Mouse (Mus musculus): ENCODE results near the gene Aldh1a2. TPM values are rescaled to one million over a fixed set of nuclear protein-coding genes. Genes with fewer than 3 reads are reported as not detected.

The Aldh1a2 gene
- polyA plus RNA-seq, 1 experiment from 2014 or later: 2.0 TPM

- Histone ChIP-seq H3K4me3 (replicated peaks) (no peak overlapping the region), H3K4me2 (no peak overlapping the region), H3K9ac (no peak overlapping the region), H3K9me3 (replicated peaks) (no peaks in the 10 kb centered on the region), H3K36me3 (no peaks in the 10 kb centered on the region), H3K4me1 (replicated peaks) (peaks cover 13% of the 10 kb centered on the region), H3K27ac (no peak overlapping the region), H3K27me3 (peaks cover 83% of the 10 kb centered on the region)
- 4% methylated on average over 20 of the region's 20 CpGs for WGBS (ENCODE audit: insufficient replicate concordance)
- DNase-seq (no peak), ATAC-seq (ENCODE audit: low read depth) (no peak)
Observed at GRCm38 (mm10) chr9:71216996-71217792, 1.6 kb downstream of the Aldh1a2 start.

DNA sequence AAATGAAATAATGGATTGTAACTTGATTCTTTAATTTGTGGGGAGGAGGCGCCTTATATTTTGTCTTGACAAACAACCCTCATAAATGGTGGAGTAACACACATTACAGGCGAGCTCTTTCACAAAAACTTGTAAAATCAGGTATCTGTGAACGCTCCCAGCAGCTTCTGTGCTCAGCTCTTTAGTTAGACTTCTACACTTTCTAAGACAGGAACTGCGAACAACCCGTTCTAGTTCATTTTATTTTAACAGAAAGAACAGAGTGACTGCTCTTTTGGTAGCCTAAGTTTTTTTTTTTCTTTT, 2.2 kb downstream of the Aldh1a2 start:
- 24% methylated on average over 5 of the region's 5 CpGs for WGBS (ENCODE audit: insufficient replicate concordance)
- Histone ChIP-seq H3K27ac (no peak overlapping the region), H3K4me2 (no peak overlapping the region), H3K4me3 (replicated peaks) (no peak overlapping the region), H3K27me3 (peaks cover 83% of the 10 kb centered on the region), H3K36me3 (no peaks in the 10 kb centered on the region), H3K4me1 (replicated peaks) (peaks cover 13% of the 10 kb centered on the region), H3K9ac (no peak overlapping the region), H3K9me3 (replicated peaks) (no peaks in the 10 kb centered on the region)
- no peak for DNase-seq
- ATAC-seq (ENCODE audit: low read depth): no peak

DNA sequence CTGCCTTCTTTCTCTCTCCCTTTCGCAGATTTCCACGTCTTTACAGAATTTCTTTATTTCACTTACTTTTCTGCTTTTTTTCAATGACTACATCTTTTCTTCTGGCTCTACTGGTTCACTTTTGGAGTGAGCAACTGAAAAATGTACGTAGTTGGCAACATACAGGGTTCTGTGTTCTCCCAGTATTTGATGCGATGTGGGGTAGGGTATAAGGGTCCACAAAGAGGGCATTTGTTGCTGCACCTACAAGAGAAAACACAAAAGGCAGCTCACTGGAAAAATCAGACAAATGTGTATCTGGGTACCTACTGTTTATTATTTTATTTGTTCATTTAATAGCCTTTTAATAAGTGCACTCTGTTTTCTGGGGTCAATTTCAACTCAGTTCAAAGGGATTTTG, 3.6 kb downstream of the Aldh1a2 start:
- WGBS (ENCODE audit: insufficient replicate concordance): 57% methylated on average over 4 of the region's 4 CpGs
- Histone ChIP-seq H3K4me2 (no peak overlapping the region), H3K4me3 (replicated peaks) (no peak overlapping the region), H3K36me3 (no peaks in the 10 kb centered on the region), H3K9ac (no peak overlapping the region), H3K4me1 (replicated peaks) (peaks cover 13% of the 10 kb centered on the region), H3K27me3 (peaks cover 75% of the 10 kb centered on the region), H3K27ac (no peak overlapping the region), H3K9me3 (replicated peaks) (no peaks in the 10 kb centered on the region)
- ATAC-seq (ENCODE audit: low read depth) (no peak), DNase-seq (no peak)

DNA sequence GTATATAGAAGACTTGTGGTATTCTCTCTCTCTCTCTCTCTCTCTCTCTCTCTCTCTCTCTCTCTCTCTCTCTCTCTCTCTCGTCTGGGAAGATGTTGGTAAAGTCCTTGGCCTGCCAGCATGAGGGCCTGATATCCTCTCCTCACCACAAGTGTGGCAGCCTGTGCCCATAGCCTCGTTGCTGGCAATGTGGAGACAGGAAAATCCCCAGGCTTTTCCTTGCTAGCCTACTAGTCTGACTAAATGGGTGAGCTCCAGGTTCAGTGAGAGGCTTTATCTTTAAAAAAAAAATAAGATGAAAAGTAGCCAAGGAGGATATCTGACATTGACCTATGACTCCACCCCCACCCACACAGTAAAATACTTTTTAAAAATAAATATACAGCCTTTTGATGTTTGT, 4.8 kb downstream of the Aldh1a2 start:
- H3K36me3 ChIP-seq: no peaks in the 10 kb centered on the region
- no peak overlapping the region for H3K9ac ChIP-seq
- ATAC-seq (ENCODE audit: low read depth) (no peak), DNase-seq (no peak)
- peaks cover 9% of the 10 kb centered on the region for H3K4me1 ChIP-seq (replicated peaks)
- H3K27me3 ChIP-seq: peaks cover 62% of the 10 kb centered on the region
- no peak overlapping the region for H3K27ac ChIP-seq
- no peak overlapping the region for H3K4me2 ChIP-seq
- no peaks in the 10 kb centered on the region for H3K9me3 ChIP-seq (replicated peaks)
- 33% methylated on average over 2 of the region's 2 CpGs for WGBS (ENCODE audit: insufficient replicate concordance)
- H3K4me3 ChIP-seq (replicated peaks): no peak overlapping the region

DNA sequence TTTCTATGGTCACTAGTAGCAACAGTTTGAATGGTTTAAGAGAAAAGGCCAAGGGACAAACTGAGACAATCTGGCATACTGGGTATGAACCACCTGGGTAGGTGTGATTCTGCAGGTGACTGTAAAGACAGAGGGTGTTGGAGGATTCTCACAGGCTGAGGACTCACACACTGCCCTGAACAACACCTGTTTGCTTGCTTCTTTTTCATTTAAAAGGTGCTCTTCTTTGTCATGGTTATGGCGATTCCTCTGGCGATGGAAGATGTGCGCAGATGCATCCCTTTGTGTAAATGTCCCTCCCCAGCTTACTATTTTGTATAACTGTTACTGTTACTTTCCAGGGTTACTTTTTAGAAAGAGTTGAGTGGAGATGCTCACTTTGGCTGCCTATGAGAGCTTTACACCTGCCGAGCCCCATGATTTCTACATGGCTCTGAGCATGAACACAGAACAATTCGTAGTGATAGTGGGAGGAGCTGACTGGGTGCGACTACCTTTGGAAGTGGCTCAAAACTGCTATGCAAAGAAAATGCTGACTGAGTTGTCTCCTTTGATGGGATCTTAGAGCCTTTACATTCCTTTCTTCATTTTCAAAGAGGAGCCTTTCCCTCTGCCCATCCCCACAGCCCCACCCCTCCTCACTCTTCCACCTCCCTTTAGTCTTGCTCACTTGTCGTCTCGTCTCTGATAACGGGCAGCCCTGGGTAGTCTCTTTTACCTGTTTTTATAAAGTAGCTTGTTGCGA, 11.8 kb downstream of the Aldh1a2 start:
- Histone ChIP-seq H3K36me3 (no peaks in the 10 kb centered on the region), H3K27ac (no peak overlapping the region), H3K9me3 (replicated peaks) (no peaks in the 10 kb centered on the region), H3K27me3 (peaks cover 27% of the 10 kb centered on the region), H3K4me1 (replicated peaks) (no peaks in the 10 kb centered on the region), H3K9ac (no peak overlapping the region), H3K4me3 (replicated peaks) (no peak overlapping the region), H3K4me2 (no peak overlapping the region)
- 38% methylated on average over 10 of the region's 10 CpGs for WGBS (ENCODE audit: insufficient replicate concordance)
- DNase-seq (no peak), ATAC-seq (ENCODE audit: low read depth) (no peak)

DNA sequence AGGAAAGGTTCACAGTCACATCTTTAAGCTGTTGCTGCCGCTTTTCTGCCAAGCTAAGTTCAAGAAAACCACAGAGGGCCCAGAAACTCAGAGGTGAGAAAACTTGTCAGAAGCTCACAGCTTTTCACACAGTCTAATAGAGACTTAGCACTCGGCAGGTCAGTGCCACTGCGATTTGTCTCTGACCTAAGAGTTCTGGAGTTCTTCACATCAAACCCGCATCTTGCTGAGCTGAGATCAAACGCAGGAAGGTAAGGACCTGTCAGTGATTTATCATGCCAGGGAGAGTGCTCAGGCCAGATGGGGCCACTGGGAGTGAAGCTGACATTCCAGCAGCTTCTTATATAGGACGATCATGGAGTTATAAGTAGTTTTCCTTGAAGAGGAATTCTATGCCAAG, 14.4 kb downstream of the Aldh1a2 start:
- Histone ChIP-seq H3K4me2 (no peak overlapping the region), H3K4me1 (replicated peaks) (no peaks in the 10 kb centered on the region), H3K27ac (no peak overlapping the region), H3K36me3 (no peaks in the 10 kb centered on the region), H3K9me3 (replicated peaks) (no peaks in the 10 kb centered on the region), H3K4me3 (replicated peaks) (no peak overlapping the region), H3K9ac (no peak overlapping the region), H3K27me3 (peaks cover 19% of the 10 kb centered on the region)
- ATAC-seq (ENCODE audit: low read depth) (no peak), DNase-seq (no peak)
- 9% methylated on average over 6 of the region's 6 CpGs for WGBS (ENCODE audit: insufficient replicate concordance)

GRCm38 (mm10) chr9:71236540-71236939, 21.0 kb downstream of the Aldh1a2 start:
- DNase-seq (no peak), ATAC-seq (ENCODE audit: low read depth) (no peak)
- Histone ChIP-seq H3K9ac (no peak overlapping the region), H3K4me3 (replicated peaks) (no peak overlapping the region), H3K36me3 (no peaks in the 10 kb centered on the region), H3K27me3 (no peaks in the 10 kb centered on the region), H3K4me2 (no peak overlapping the region), H3K9me3 (replicated peaks) (no peaks in the 10 kb centered on the region), H3K4me1 (replicated peaks) (no peaks in the 10 kb centered on the region), H3K27ac (no peak overlapping the region)
- 56% methylated on average over 1 of the region's 1 CpGs for WGBS (ENCODE audit: insufficient replicate concordance)

GRCm38 (mm10) chr9:71239926-71240325, 24.3 kb downstream of the Aldh1a2 start:
- Histone ChIP-seq H3K27ac (no peak overlapping the region), H3K9ac (no peak overlapping the region), H3K9me3 (replicated peaks) (no peaks in the 10 kb centered on the region), H3K36me3 (no peaks in the 10 kb centered on the region), H3K4me1 (replicated peaks) (no peaks in the 10 kb centered on the region), H3K27me3 (no peaks in the 10 kb centered on the region), H3K4me2 (no peak overlapping the region), H3K4me3 (replicated peaks) (no peak overlapping the region)
- ATAC-seq (ENCODE audit: low read depth): no peak
- DNase-seq: no peak
- 46% methylated on average over 2 of the region's 2 CpGs for WGBS (ENCODE audit: insufficient replicate concordance)

DNA sequence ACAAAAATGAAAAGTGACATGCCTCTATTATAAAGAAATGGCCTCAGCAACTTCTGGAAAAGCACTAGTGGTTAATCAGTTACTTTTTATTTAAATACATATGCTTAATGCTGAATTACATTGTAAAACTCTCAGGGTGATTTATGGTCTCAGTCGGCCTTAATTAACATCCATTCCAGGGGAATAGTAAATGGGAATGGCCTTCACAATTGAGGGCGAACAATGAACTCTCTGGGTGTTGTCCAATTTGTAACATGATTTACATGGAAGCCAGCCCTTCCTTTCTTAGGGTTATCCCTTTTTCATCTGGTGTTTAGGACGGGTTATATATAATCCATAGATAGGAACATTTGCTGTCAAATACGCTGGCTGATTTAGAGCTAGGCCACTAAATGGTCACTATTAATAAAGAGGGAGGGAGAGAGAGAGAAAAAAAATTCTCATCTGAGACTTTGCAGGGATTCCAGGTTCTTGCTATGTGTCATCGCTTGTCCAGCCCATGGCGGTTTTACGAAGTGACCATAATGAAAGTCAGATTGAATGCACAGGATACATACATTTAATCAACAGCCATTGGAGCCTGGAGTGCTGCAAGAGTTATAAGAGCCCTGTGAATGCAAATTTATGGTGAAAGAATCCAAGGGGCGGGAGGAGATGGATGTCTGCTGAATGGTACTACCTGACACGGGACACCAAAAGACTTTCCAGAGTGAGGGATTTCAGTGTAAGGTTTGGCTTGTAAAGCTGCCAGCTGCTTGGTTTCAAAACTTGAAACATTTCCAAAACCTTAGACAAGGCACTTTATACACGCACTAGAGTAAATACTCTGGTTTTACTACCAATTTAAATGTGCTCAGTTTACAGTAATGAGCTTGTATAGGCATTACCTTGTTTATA, 26.2 kb downstream of the Aldh1a2 start:
- Histone ChIP-seq H3K9me3 (replicated peaks) (no peaks in the 10 kb centered on the region), H3K36me3 (no peaks in the 10 kb centered on the region), H3K4me3 (replicated peaks) (no peak overlapping the region), H3K9ac (no peak overlapping the region), H3K27ac (no peak overlapping the region), H3K4me2 (no peak overlapping the region), H3K4me1 (replicated peaks) (no peaks in the 10 kb centered on the region), H3K27me3 (no peaks in the 10 kb centered on the region)
- WGBS (ENCODE audit: insufficient replicate concordance): 68% methylated on average over 10 of the region's 10 CpGs
- DNase-seq (no peak), ATAC-seq (ENCODE audit: low read depth) (no peak)

DNA sequence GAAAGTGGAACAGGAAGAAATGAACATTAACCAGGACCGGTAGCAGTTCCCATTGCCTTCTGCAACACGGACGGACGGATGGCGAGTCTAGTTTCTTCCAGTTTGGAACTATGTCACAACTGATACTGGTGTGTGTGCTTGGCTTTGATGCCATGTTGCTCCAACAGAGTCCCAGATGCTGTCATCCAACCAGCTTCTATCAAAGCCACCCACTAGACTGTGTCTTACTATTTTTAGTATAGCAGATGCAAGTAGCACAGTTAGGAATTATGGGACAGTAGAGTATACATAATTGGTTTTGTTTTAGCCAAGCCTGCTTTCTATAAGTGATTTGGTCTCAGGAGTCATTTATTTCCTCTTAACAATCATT, 26.8 kb downstream of the Aldh1a2 start:
- ATAC-seq (ENCODE audit: low read depth) (no peak), DNase-seq (no peak)
- H3K4me1 ChIP-seq (replicated peaks): no peaks in the 10 kb centered on the region
- no peaks in the 10 kb centered on the region for H3K27me3 ChIP-seq
- 79% methylated on average over 5 of the region's 5 CpGs for WGBS (ENCODE audit: insufficient replicate concordance)
- no peak overlapping the region for H3K4me3 ChIP-seq (replicated peaks)
- H3K4me2 ChIP-seq: no peak overlapping the region
- H3K9me3 ChIP-seq (replicated peaks): no peaks in the 10 kb centered on the region
- no peaks in the 10 kb centered on the region for H3K36me3 ChIP-seq
- H3K9ac ChIP-seq: no peak overlapping the region
- no peak overlapping the region for H3K27ac ChIP-seq

DNA sequence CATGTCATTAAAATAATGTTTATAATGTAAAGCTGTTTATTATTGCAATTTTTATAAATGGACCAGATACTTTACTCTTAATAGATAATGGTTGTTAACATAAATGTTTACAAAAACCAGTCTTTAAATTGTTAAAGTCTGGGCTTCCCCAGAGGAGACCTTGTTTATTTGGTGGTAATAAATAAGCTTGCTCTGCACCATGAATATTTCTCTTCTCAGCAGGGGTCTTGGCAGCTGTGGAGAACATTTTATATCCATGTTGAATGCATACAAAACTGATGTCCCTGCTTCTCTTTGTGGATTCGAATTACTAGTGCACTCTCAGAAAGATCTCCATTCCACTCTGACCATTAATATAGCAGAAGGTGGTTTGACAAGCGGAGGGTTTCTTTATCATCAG, 38.8 kb downstream of the Aldh1a2 start:
- ATAC-seq (ENCODE audit: low read depth): no peak

More for the DNA sequence above, 38.8 kb downstream of the Aldh1a2 start:
- no peak overlapping the region for H3K9ac ChIP-seq
- H3K4me1 ChIP-seq (replicated peaks): no peaks in the 10 kb centered on the region
- no peaks in the 10 kb centered on the region for H3K9me3 ChIP-seq (replicated peaks)
- no peak for DNase-seq
- no peaks in the 10 kb centered on the region for H3K36me3 ChIP-seq
- H3K27me3 ChIP-seq: no peaks in the 10 kb centered on the region
- no peak overlapping the region for H3K4me3 ChIP-seq (replicated peaks)
- H3K4me2 ChIP-seq: no peak overlapping the region
- WGBS (ENCODE audit: insufficient replicate concordance): 61% methylated on average over 2 of the region's 2 CpGs
- H3K27ac ChIP-seq: no peak overlapping the region

Data from liver, embryonic 13.5 days (tissue).